Mouse (Mus musculus) heart, adult 2 months (tissue): ENCODE data around the gene Fgfr2. TPM values are rescaled to one million over a fixed set of nuclear protein-coding genes. Genes with fewer than 3 reads are reported as not detected.

Experiments used
- DNase-seq, 2 experiments: peaks; one replicate each; pipeline ENCODE4 v3.0.0; 2021
- H3K27ac ChIP-seq: fragments of 200-600 bp; 2 replicates; pipeline ENCODE4 v1.8.1; 2022
- H3K27me3 ChIP-seq: fragments of 200-500 bp; 2 replicates; pipeline ENCODE4 v1.6.1; 2012; ENCODE audit warnings: mild to moderate bottlenecking, low read length, inconsistent platforms, mixed read lengths; ENCODE audit not compliant: control insufficient read depth, insufficient read depth
- H3K36me3 ChIP-seq: fragments of 200-500 bp; 2 replicates; pipeline ENCODE4 v1.6.1; 2012; ENCODE audit warnings: low read length, inconsistent platforms; ENCODE audit not compliant: control insufficient read depth, insufficient read depth
- H3K4me1 ChIP-seq: fragments of 200-500 bp; 2 replicates; pipeline ENCODE4 v1.6.1; 2011; ENCODE audit warnings: low read length; ENCODE audit not compliant: control insufficient read depth, insufficient read depth
- H3K4me3 ChIP-seq: fragments of 200-600 bp; 2 replicates; pipeline ENCODE4 v1.8.1; 2022
- H3K79me2 ChIP-seq: fragments of 200-500 bp; replicated peaks from 2 replicates; pipeline ENCODE4 v1.6.1; 2012; ENCODE audit warnings: mild to moderate bottlenecking, inconsistent platforms, low read length, moderate library complexity, mixed read lengths; ENCODE audit not compliant: control insufficient read depth, insufficient read depth
- H3K9ac ChIP-seq: fragments of 200-500 bp; 2 replicates; pipeline ENCODE4 v1.6.1; 2012; ENCODE audit warnings: low read depth, mild to moderate bottlenecking, control low read depth, inconsistent platforms, low read length, mixed read lengths
- CTCF ChIP-seq: fragments of 200-600 bp; IDR thresholded peaks from 2 replicates; pipeline ENCODE4 v1.8.1; 2022; ENCODE audit warnings: antibody characterized with exemption, mild to moderate bottlenecking, moderate library complexity
- EP300 ChIP-seq: fragments of 200-500 bp; IDR thresholded peaks from 2 replicates; pipeline ENCODE4 v1.6.1; 2011; ENCODE audit warnings: low read depth, low read length, control low read depth; ENCODE audit not compliant: insufficient read depth
- POLR2A ChIP-seq: fragments of 200-500 bp; IDR thresholded peaks from 2 replicates; pipeline ENCODE4 v1.6.1; 2011; ENCODE audit warnings: mild to moderate bottlenecking, low read depth, low read length, control low read depth; ENCODE audit not compliant: insufficient read depth
- WGBS: fragments of 180-500 bp; shearing (Covaris S2); methylation state at CpG from one replicate; pipeline ENCODE4 v1.1.7; 2018; 5-methylcytosine and 5-hydroxymethylcytosine counted together
- intact Hi-C: fragments of 180-260 bp; cut with DNase I; formaldehyde crosslinking; loops from one replicate; pipeline ENCODE4 v1.15.1; 2025
- polyA plus RNA-seq: library from polyadenylated mRNA; depleted of rRNA; stranded (reverse); fragments of >200 nt; gene quantifications from 2 replicates; pipeline ENCODE4 v1.2.3, GENCODE M21; 2012
- total RNA-seq, 2 experiments: library from RNA; stranded (reverse); gene quantifications; 2 replicates each; pipeline ENCODE4 v1.2.3; 2021

Gene Fgfr2
- total and polyA plus RNA-seq, 3 experiments, result 1.1 to 2.0 (median 1.3) TPM

DNA sequence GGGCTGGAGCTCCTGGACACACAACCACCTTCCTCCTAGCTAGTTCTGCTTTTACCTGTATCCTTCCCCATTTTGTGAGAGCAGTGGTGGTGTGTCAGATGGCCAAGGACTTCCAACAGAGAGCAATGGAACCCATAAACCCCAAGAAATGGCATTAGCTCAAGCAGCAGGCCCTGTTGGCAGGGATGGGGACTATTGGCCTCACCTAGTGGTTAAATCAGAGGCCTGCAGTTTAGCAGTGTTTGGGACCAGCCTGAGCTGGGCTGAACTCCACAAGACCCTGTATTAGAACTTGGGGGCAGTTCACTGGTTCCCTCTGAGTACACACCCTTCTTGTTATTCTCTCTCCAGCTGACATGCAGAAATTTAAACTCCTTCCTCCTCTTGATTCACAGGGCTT is 1262.0 kb downstream of the Fgfr2 start:
- no peak overlapping the region for H3K27ac ChIP-seq
- H3K9ac ChIP-seq, result no peak overlapping the region
- H3K4me3 ChIP-seq, result no peak overlapping the region
- DNase-seq, result no peak
- TF ChIP-seq CTCF (no peak), EP300 (no peak), POLR2A (no peak)
- intact Hi-C loops, result no loop called here
- H3K4me1 ChIP-seq, result no peaks in the 10 kb centered on the region
- H3K79me2 ChIP-seq, result no peaks in the 10 kb centered on the region
- no peaks in the 10 kb centered on the region for H3K36me3 ChIP-seq
- H3K27me3 ChIP-seq, result no peaks in the 10 kb centered on the region

DNA sequence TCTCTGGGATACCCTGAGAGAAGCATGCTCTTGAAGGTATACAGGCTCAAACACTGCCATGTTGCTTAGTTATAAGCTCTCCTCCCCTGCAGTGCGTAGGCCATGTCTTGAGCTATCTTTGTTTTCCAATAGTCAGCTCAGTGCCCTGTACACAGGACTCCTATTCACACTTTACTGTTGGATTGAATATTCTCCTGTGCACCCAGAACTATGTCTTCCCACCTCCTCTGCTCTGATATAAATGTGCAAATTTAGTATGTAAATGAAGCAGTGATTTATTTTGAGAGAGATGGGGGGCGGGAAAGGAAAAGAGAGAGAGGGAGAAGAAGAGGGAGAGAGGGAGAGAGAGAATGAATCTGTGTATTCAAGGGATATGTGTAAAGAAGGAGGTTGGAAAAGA is 1267.5 kb downstream of the Fgfr2 start:
- WGBS, result 86% methylated on average over 2 of the region's 2 CpGs
- Histone ChIP-seq H3K4me3 (no peak overlapping the region), H3K27me3 (no peaks in the 10 kb centered on the region), H3K36me3 (no peaks in the 10 kb centered on the region), H3K79me2 (no peaks in the 10 kb centered on the region), H3K27ac (no peak overlapping the region), H3K4me1 (no peaks in the 10 kb centered on the region), H3K9ac (no peak overlapping the region)
- TF ChIP-seq POLR2A (no peak), EP300 (no peak), CTCF (no peak)
- intact Hi-C loops, result no loop called here
- no peak for DNase-seq

DNA sequence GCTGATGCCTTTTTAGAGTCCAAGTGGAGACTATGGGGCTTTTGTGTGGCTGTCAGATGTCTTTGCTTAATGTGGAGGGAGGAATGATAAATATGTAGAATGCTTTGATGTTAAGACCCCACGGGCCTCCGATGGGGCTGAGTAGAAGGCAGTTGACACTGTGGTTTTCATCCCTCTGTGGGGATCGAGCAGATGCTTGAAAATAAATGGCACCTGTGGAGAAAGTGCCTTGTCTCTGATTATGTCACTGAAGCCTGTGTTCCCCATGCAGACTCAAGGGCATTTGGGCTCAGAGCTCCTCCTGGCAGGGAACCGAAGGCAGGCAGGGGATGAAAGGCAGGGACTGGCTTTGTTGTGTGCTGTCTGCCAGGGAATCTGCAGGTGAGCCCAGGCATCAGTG is 1272.6 kb downstream of the Fgfr2 start:
- intact Hi-C loops, result no loop called here

DNA sequence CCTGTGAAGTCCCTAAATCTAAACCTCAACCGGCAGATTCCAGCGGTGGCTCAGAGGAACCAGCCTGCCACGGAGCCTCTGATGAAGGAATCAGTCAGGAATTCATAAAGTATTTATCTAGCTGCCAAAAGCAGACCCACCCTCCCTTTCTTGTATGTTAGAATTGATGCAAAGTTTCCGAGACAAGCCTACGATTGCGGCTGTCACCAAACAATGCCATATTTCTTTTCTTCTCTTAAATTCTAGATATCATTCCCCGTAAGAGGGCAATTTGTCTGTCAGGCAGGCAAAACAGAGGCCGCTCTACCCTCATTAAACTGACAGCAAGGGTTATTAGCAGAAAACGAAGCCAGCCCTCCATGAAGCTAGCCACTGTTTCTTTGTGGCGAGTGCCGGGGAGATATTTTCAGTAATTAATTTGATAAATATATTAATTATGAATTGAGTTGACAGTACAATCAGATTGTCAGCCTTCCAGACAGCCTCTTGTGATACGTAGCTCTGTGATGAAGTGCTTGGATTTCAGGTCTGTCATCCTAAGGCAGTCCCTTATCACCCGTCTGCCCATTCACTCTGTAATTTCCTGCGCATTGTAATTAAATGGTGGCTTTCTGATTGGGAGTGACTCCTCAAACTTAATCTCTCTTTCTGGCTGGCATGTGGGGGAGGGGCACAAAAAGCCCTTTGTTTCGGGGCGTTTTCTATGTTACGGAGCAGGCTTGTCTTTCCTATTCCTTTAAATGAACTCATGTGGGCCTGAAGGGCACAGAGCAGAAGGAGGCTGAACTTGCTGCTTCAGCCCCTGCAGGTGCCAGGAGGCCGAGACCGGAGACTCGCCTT is 1276.9 kb downstream of the Fgfr2 start:
- Histone ChIP-seq H3K36me3 (no peaks in the 10 kb centered on the region), H3K27me3 (no peaks in the 10 kb centered on the region), H3K27ac (no peak overlapping the region), H3K4me3 (no peak overlapping the region), H3K9ac (no peak overlapping the region), H3K79me2 (no peaks in the 10 kb centered on the region), H3K4me1 (no peaks in the 10 kb centered on the region)
- TF ChIP-seq EP300 (no peak), CTCF (no peak), POLR2A (no peak)
- no peak for DNase-seq
- 48% methylated on average over 20 of the region's 20 CpGs for WGBS
- intact Hi-C loops, result no loop called here

More for the DNA sequence above, 1272.6 kb downstream of the Fgfr2 start:
- WGBS, result 27% methylated on average over 4 of the region's 4 CpGs
- no peak overlapping the region for H3K4me3 ChIP-seq
- H3K36me3 ChIP-seq, result no peaks in the 10 kb centered on the region
- H3K27me3 ChIP-seq, result no peaks in the 10 kb centered on the region
- no peak overlapping the region for H3K9ac ChIP-seq
- no peaks in the 10 kb centered on the region for H3K79me2 ChIP-seq
- no peak for DNase-seq
- H3K27ac ChIP-seq, result no peak overlapping the region
- TF ChIP-seq EP300 (no peak), CTCF (no peak), POLR2A (no peak)
- H3K4me1 ChIP-seq, result no peaks in the 10 kb centered on the region

DNA sequence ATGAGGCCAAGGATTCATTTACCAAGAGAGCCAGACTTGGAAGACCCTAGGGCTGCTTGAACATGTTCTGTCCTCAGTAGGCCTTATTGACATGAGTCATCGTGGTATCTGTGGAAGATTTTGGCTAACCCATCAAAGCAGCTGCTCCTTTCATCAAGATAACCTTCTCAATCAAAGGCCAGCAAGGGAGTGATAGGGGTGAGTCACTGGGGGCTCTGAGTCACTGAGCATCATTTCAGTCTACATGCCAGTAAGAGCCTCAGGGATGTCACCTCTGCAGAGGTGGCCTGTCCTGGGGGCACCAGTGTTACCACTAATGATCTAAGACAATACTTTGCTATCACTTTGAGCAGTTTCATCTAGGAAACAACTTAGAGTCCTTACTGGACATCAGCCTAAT is 1292.9 kb downstream of the Fgfr2 start:
- WGBS, result 55% methylated on average over 1 of the region's 1 CpGs
- H3K79me2 ChIP-seq, result no peaks in the 10 kb centered on the region
- no peak for TF ChIP-seq CTCF
- no peak for TF ChIP-seq EP300
- no peak for TF ChIP-seq POLR2A
- H3K4me1 ChIP-seq, result no peaks in the 10 kb centered on the region
- no peak overlapping the region for H3K4me3 ChIP-seq
- H3K9ac ChIP-seq, result no peak overlapping the region
- intact Hi-C loops, result no loop called here
- no peak for DNase-seq
- no peaks in the 10 kb centered on the region for H3K36me3 ChIP-seq
- no peak overlapping the region for H3K27ac ChIP-seq
- no peaks in the 10 kb centered on the region for H3K27me3 ChIP-seq

DNA sequence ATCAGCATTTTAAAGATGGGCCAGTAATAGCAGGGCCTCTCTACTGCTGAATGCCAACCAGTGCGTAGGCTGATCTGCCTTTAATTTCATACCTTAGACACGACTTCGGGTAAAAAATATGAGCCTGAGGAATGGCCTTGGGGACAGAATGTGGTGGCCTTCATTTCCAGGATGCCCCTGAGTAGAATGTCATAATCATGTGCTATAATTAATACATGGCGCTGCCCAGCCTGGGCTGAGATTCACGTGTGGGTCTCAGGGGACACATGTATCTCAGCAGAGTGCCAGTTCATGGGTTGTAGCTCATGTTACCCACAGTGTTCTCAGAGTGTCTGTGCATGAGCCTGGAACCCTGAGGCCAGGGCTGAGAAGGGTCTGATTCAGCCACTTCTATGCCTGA is 1296.3 kb downstream of the Fgfr2 start:
- Histone ChIP-seq H3K9ac (no peak overlapping the region), H3K4me1 (no peaks in the 10 kb centered on the region), H3K27me3 (no peaks in the 10 kb centered on the region), H3K27ac (no peak overlapping the region), H3K4me3 (no peak overlapping the region), H3K36me3 (no peaks in the 10 kb centered on the region), H3K79me2 (no peaks in the 10 kb centered on the region)
- no peak for DNase-seq
- intact Hi-C loops, result no loop called here
- TF ChIP-seq CTCF (no peak), EP300 (no peak), POLR2A (no peak)
- WGBS, result 86% methylated on average over 5 of the region's 5 CpGs
